Mouse (Mus musculus) E14TG2a.4 (cell line): Measurements from ENCODE around the gene Nt5dc2.

Experiments used
- H3K27me3 ChIP-seq: 2 replicates; pipeline ENCODE4 v1.6.1; 2014; ENCODE audit warnings: low read length, control low read depth; ENCODE audit not compliant: insufficient read depth
- H3K36me3 ChIP-seq: 2 replicates; pipeline ENCODE4 v1.6.1; 2014; ENCODE audit warnings: low read length, control low read depth; ENCODE audit not compliant: insufficient read depth
- H3K4me1 ChIP-seq: replicated peaks from 2 replicates; pipeline ENCODE4 v1.6.1; 2014; ENCODE audit warnings: low read depth, low read length, control low read depth
- H3K4me3 ChIP-seq: replicated peaks from 2 replicates; pipeline ENCODE4 v1.5.1; 2014; ENCODE audit warnings: mild to moderate bottlenecking, low read length
- H3K9me3 ChIP-seq: 2 replicates; pipeline ENCODE4 v1.6.1; 2014; ENCODE audit warnings: low read length, control low read depth
- CTCF ChIP-seq: conservative IDR thresholded peaks from 2 replicates; pipeline ENCODE4 v1.5.1; 2014; ENCODE audit warnings: low read length
- NANOG ChIP-seq: IDR thresholded peaks from 2 replicates; pipeline ENCODE4 v1.6.1; 2014; ENCODE audit warnings: borderline replicate concordance, low read length, mixed read lengths
- POU5F1 ChIP-seq: IDR thresholded peaks from 2 replicates; pipeline ENCODE4 v1.6.1; 2014; ENCODE audit warnings: low read length, borderline replicate concordance

Nt5dc2 gene

DNA sequence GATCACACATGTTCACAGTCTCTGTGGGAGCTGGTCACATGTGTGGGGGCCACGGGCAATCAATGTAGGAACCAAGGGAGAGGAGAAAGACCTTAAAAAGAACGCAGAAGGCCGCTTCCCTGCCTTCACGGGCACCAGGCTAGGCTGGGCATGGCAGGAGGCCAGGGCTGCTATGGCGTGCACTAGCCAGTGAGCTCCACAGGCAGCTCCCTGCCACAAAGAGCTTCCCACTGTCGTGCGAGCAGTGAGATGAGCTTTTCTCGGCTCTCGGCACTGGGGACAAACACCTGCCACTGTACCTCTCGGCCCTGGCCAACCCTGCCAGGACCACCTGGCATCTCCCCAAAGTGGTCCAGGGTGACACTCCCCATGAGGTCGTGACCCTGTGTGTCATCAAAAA lies 40.5 kb downstream of the Nt5dc2 start:
- Histone ChIP-seq H3K27me3 (peaks cover 6% of the 10 kb centered on the region; the same call in 1 of the 2 replicates), H3K36me3 (peaks cover 65% of the 10 kb centered on the region), H3K9me3 (no peaks in the 10 kb centered on the region), H3K4me1 (peaks cover 66% of the 10 kb centered on the region), H3K4me3 (no peak overlapping the region)
- TF ChIP-seq POU5F1 (no peak), CTCF (no peak), NANOG (no peak)

DNA sequence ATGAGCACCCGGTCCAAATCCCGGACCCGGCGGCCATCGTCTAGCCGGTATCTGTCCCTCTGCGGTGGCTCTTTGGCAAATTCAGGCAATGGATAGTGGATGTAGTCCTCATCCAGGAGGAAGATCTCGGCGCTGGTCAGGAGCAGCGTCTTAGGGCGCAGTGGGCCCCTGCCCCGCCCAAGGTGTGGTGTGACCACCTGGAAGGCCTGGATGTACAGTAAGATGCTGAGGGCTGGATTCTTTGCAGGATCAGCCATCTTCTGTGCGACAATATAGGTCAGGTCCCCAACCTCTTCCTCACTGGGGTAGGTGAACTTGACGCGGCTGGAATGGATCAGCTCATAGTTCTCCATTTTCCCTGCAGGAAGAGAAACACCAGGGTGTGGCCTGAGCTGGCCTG lies 41.0 kb downstream of the Nt5dc2 start:
- Histone ChIP-seq H3K9me3 (no peaks in the 10 kb centered on the region), H3K36me3 (peaks cover 69% of the 10 kb centered on the region), H3K4me3 (no peak overlapping the region), H3K27me3 (peaks cover 6% of the 10 kb centered on the region; the same call in 1 of the 2 replicates), H3K4me1 (peaks cover 70% of the 10 kb centered on the region)
- TF ChIP-seq NANOG: no peak

DNA sequence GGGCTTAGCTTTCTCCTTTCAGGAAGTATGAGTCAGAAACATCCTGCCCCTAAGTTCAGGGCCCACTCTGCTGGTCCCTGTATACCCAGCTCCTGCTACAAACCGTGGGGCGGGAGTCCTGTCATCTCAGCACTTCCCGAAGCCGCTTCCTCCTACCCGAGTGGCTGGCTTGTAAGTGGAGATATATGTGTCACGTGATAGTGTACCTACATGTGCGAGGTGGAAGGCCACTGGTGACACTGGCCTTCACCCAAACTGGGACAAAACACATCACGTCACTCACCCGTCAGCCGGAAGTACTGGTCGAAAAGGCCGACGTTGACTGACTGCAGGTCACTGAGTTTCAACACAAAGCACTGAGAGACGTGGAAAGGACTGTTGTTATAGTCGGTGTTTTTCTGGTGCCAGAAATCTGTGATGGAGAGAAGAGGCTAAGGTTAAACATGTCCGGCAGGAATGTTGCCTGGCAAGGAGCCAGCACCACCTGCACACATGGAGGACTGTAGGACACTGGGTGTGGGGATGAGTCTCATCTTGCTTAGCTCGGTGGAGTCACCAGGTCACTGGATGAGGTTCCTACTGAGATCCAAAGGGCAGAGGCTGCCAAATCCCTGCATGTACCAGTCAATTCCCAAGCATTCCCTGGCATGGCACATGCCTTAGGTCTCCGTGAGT lies 42.1 kb downstream of the Nt5dc2 start:
- H3K4me1 ChIP-seq: peaks cover 81% of the 10 kb centered on the region
- no peaks in the 10 kb centered on the region for H3K9me3 ChIP-seq
- H3K4me3 ChIP-seq: no peak overlapping the region
- no peaks in the 10 kb centered on the region; the same call in 1 of the 2 replicates for H3K27me3 ChIP-seq
- TF ChIP-seq NANOG (no peak), POU5F1 (no peak), CTCF (no peak)
- peaks cover 80% of the 10 kb centered on the region for H3K36me3 ChIP-seq

DNA sequence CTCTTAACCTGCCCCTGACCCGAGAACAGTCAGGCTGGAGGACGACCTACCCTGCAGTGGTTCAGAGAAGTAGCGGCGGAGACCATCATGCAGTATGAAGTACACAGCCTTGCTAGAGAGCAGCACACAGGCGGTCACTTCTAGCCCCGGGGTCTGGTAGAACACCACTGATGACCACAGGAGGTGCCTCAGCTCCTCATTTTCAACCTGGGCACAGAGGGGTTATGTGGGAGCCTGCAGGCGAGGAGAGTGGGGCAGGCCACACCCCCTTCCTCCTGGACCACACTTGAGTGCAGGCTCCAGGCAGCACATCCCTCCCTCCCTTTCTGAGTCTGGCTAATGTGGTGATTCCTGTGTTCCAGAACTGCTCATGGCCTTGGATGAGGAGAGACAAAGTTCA lies 42.7 kb downstream of the Nt5dc2 start:
- Histone ChIP-seq H3K9me3 (no peaks in the 10 kb centered on the region), H3K36me3 (peaks cover 84% of the 10 kb centered on the region), H3K4me3 (no peak overlapping the region), H3K4me1 (peaks cover 78% of the 10 kb centered on the region), H3K27me3 (no peaks in the 10 kb centered on the region)
- TF ChIP-seq NANOG (no peak), CTCF (no peak), POU5F1 (no peak)

DNA sequence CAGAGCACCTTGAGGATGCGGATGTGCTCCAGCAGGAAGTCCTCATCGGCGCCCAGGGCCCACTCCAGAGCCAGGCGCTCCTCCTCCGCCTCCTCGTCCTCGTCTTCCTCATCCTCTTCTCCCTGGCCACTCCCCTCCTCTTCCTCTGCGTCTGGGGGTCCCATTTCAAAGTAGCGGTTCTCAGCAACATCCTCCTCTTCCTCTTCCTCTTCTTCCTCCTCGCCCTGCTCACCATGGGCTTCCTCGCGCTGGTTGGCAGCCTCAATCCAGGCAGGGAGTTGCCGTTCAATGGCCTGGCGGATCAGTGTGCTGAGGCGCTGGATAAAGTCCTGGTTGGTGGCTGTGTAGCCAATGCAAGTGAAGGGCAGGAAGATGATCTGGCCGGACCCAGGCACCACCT lies 46.4 kb downstream of the Nt5dc2 start:
- TF ChIP-seq CTCF: no peak
- no peak for TF ChIP-seq NANOG
- TF ChIP-seq POU5F1: no peak
- peaks cover 62% of the 10 kb centered on the region for H3K4me1 ChIP-seq
- peak overlapping the region; percentile 69 for H3K4me3 ChIP-seq
- no peaks in the 10 kb centered on the region for H3K27me3 ChIP-seq
- H3K36me3 ChIP-seq: peaks cover 98% of the 10 kb centered on the region
- H3K9me3 ChIP-seq: no peaks in the 10 kb centered on the region

DNA sequence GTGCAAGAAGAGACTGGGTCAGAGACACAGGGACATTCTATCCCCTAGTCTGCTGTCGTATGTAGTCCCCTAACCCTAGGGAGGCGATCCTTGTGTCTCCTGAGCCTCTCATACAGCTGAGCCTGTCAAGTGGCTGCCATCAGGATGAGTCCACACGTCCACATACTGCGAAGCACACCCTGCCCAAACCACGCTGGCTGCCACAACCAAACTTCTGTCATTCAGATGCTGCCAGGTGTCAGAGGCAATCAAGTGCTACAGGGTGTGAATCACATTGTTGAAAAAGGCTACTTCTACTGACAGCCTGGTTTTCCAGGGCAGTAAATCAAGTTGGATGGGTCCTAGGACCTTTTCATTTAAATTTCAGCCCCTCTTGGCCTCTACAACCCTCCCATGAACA lies 46.9 kb downstream of the Nt5dc2 start:
- Histone ChIP-seq H3K4me3 (peak overlapping the region; percentile 69), H3K4me1 (peaks cover 58% of the 10 kb centered on the region), H3K27me3 (no peaks in the 10 kb centered on the region), H3K9me3 (no peaks in the 10 kb centered on the region), H3K36me3 (peaks cover 98% of the 10 kb centered on the region)
- TF ChIP-seq CTCF (no peak), NANOG (no peak), POU5F1 (no peak)

DNA sequence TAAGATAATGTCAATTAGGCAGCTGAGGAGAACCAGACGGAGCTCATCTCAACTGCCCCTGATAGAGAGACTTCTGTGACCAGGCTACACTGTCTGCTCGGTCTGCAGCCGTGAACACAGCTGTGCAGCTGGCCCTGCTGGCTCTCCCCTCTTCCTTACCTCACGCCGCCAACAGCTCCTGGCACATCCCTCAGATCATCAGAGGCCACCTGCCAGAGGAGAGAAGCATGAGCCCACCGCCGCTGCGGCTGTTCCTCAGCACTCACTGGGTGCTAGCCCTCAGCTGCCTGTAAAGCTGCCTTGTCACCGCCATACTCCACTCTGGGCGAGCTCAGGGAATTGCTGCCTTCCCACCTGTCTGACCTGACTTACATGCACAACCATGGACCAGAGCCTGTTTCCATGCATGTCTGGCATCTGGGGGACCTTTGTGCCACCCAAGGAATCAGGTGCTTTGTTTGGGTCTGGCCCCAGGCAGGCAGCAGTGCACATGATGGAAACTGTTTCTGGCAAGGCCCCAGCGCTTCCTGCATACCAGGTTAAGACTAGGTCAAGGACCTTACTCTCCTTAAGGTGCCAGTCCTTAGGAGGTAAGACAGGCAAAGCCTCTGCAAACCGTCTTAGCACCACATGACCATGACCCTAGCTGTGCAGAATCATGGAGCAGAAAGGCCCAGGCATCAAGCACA lies 49.0 kb downstream of the Nt5dc2 start:
- Histone ChIP-seq H3K4me1 (peaks cover 43% of the 10 kb centered on the region), H3K4me3 (no peak overlapping the region), H3K27me3 (no peaks in the 10 kb centered on the region), H3K9me3 (no peaks in the 10 kb centered on the region), H3K36me3 (peaks cover 98% of the 10 kb centered on the region)
- no peak for TF ChIP-seq CTCF
- TF ChIP-seq POU5F1: no peak
- TF ChIP-seq NANOG: no peak

DNA sequence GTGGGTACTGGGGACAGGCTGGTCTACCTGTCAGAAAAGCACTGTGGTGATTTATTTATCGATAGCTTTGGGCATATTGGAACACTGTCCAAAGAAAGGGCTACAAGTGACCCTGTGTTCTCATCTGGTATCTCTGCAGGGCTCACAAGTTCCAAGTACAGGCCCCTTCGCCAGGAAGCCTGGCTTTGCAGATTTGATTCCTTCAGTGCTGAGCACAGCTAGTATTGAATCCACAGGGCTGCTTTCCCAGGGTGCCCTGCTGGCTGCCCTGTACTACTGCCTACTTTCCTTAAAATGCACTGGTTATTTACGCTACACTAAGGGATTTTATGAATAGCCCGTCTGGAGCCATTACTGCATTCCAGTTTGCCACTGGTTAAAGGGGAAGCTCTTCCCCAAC lies 50.7 kb downstream of the Nt5dc2 start:
- peaks cover 98% of the 10 kb centered on the region for H3K36me3 ChIP-seq
- TF ChIP-seq POU5F1: no peak
- no peak for TF ChIP-seq CTCF
- TF ChIP-seq NANOG: no peak

DNA sequence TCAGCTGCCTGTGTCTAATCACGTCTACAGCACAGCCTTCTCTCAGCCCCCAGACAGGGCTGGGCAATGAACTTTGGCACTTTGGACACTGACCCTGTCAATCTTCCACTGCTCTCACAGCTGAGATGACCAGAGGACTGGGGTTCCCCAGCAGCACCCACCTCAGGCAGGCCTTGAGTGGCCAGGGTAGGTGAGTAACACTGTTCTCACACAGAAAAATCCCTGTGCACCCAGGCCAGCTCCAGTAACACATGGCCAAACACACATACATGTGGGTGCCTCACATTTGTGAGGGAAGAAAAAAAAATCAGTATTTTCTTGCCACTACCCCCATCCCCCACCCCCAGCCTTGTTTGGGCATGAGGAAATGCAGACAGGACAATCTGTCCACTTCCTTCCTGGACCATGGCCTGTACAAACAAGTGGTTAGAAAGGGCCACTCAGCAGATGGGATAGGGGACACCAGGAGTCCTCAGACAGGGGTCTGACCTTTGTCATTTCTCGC lies 52.0 kb downstream of the Nt5dc2 start:
- TF ChIP-seq POU5F1: no peak
- TF ChIP-seq NANOG: no peak
- TF ChIP-seq CTCF: no peak
- Histone ChIP-seq H3K4me3 (no peak overlapping the region), H3K4me1 (peaks cover 26% of the 10 kb centered on the region), H3K9me3 (no peaks in the 10 kb centered on the region), H3K27me3 (no peaks in the 10 kb centered on the region), H3K36me3 (peaks cover 98% of the 10 kb centered on the region)

More for the DNA sequence above, 50.7 kb downstream of the Nt5dc2 start:
- Histone ChIP-seq H3K4me1 (peaks cover 39% of the 10 kb centered on the region), H3K4me3 (no peak overlapping the region), H3K9me3 (no peaks in the 10 kb centered on the region), H3K27me3 (no peaks in the 10 kb centered on the region)
